ENCODE assay signal across 9 mouse cellular contexts in the genomic region with DNA sequence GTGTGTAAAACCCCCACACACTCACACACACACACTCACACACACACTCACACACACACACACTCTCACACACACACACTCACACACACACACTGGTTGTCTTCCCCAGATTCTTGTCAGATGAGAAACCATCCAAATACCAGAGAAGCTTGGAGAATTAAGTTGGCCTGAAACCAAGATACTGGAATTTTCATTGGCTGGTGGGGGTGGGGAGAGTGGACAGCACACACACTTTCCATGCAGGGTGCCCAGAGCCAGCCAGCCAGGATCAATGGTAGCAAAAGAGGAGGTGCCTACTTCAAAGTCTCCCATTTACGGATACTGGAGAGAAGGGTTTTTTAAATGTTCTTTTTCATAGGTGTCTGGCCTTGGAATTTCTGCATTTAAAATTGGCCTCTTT.
"Had no signal": no experiment of that assay in that cellular context is flagged by ENCODE, and none has a peak within 500 bp of the region (broad histone marks: within the 10 kb centered on the region; RNA-seq: fewer than 3 reads in every experiment).

No protein-coding gene starts in this region.

- H3K9me3 ChIP-seq: midbrain, embryonic 10.5 days; neural tube, embryonic 12.5 days had no signal

- H3K27me3 ChIP-seq: neural tube, embryonic 12.5 days had no signal

- H3K4me3 ChIP-seq: midbrain, embryonic 10.5 days; neural tube, embryonic 12.5 days had no signal

- H3K4me1 ChIP-seq: neural tube, embryonic 12.5 days had no signal

- DNase-seq: left cerebral cortex, postnatal 4 days; lung, adult 18-20 months; midbrain, embryonic 14.5 days; thymus, postnatal 4 days had no signal

- ATAC-seq: intestine, embryonic 16.5 days had no signal

- H3K4me2 ChIP-seq: neural tube, embryonic 12.5 days had no signal

- H3K9ac ChIP-seq: liver, embryonic 14.5 days; neural tube, embryonic 12.5 days had no signal

- H3K27ac ChIP-seq: liver, embryonic 14.5 days; midbrain, embryonic 10.5 days; neural tube, embryonic 12.5 days; stomach, postnatal 0 days had no signal

- H3K36me3 ChIP-seq: midbrain, embryonic 10.5 days; neural tube, embryonic 12.5 days had no signal
